8 mouse cellular contexts compared by ENCODE assay signal in the genomic region with DNA sequence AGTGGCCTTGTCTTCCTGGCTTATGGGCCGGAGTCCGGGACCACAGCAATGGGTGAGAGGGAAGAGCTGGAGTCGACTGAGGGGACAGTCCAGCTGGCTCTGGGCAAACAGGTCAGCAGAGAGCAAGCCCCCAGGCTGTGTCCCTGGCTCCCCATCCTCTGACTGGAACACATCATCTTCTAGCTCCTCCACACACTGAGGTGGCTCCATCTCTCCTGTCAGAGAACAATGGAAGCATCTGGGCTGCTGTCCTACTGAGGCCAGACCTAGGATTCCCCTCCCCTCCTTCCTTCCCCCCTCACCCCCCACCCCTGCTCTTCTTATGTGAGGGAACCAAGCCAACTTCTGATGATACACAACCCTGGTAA. TPM values are rescaled to one million over a fixed set of nuclear protein-coding genes. Genes with fewer than 3 reads are reported as not detected.
DNase-seq lines count a peak whose midpoint lies in the region; ATAC-seq and TF ChIP-seq lines count a peak whose summit lies in the region.

No protein-coding gene starts in this region.

- peak overlapping the region; percentile 95 for H3K4me2 ChIP-seq in CH12.LX (ENCODE audit: insufficient read depth, low read depth, poor library complexity, severe bottlenecking)
- H3K4me2 ChIP-seq in intestine, postnatal 0 days (replicated peaks; ENCODE audit: low read depth) = peak overlapping the region; percentile 89

- H3K27me3 ChIP-seq in kidney, adult 2 months (replicated peaks; ENCODE audit: control insufficient read depth, insufficient read depth, low read length) = no peaks in the 10 kb centered on the region
- no peaks in the 10 kb centered on the region for H3K27me3 ChIP-seq in CH12.LX (replicated peaks)
- H3K27me3 ChIP-seq in intestine, postnatal 0 days (replicated peaks; ENCODE audit: control insufficient read depth, insufficient read depth, low read length) = no peaks in the 10 kb centered on the region

- H3K27ac ChIP-seq in kidney, adult 2 months (ENCODE audit: insufficient read depth, low read depth, low read length) = peak overlapping the region; percentile 79
- peak overlapping the region; percentile 85 for H3K27ac ChIP-seq in CH12.LX (ENCODE audit: insufficient read depth, low read depth)
- H3K27ac ChIP-seq in intestine, postnatal 0 days (ENCODE audit: low read depth, low read length) = no peak overlapping the region

- TF ChIP-seq EP300 in CH12.LX (IDR thresholded peaks at IDR 0.05; ENCODE audit: low read length) = no peak

- in situ Hi-C loops in CH12.LX (cut with MboI; ENCODE audit: low pct_ligation_motif_present, low pct_unique_long_range_greater_than_20kb, low sequenced_read_pairs) = no loop called here

- peaks cover 47% of the 10 kb centered on the region for H3K4me1 ChIP-seq in kidney, adult 2 months (ENCODE audit: control insufficient read depth, insufficient read depth, low read length)
- H3K4me1 ChIP-seq in CH12.LX (ENCODE audit: control insufficient read depth in 1 of 2, insufficient read depth in 2 of 2) = peaks cover 32 to 73% of the 10 kb centered on the region in 2 experiments
- H3K4me1 ChIP-seq in intestine, postnatal 0 days (replicated peaks; ENCODE audit: control insufficient read depth, insufficient read depth, low read length) = peaks cover 33% of the 10 kb centered on the region

- TF ChIP-seq RAD21 in CH12.LX (IDR thresholded peaks at IDR 0.05; ENCODE audit: low read depth, low read length) = no peak

- 58% methylated on average over 3 of the region's 3 CpGs for WGBS in kidney, adult 2 months
- 58% methylated on average over 3 of the region's 3 CpGs for WGBS in intestine, postnatal 0 days

- TF ChIP-seq CTCF in kidney, adult 2 months (conservative IDR thresholded peaks at IDR 0.05; ENCODE audit: insufficient read depth, insufficient read length, low read depth, low read length) = no peak
- TF ChIP-seq CTCF in CH12.LX (conservative IDR thresholded peaks at IDR 0.05 in 1 of 2, IDR thresholded peaks at IDR 0.05 in 1 of 2; ENCODE audit: low read depth in 2 of 2, low read length in 2 of 2) = no peak
- no peak for TF ChIP-seq CTCF in intestine, postnatal 0 days (IDR thresholded peaks at IDR 0.05; ENCODE audit: low read depth)

- peak overlapping the region; percentile 64 for H3K9ac ChIP-seq in CH12.LX (ENCODE audit: insufficient read depth, low read depth)
- no peak overlapping the region for H3K9ac ChIP-seq in intestine, postnatal 0 days (ENCODE audit: low read depth, low read length)

- no peak for TF ChIP-seq POLR2A in kidney, adult 2 months (IDR thresholded peaks at IDR 0.05; ENCODE audit: low read depth, low read length)
- no peak for TF ChIP-seq POLR2A in CH12.LX (IDR thresholded peaks at IDR 0.05; ENCODE audit: low read depth, low read length)

- H3K9me3 ChIP-seq in CH12.LX (replicated peaks; ENCODE audit: low read length) = peaks cover 6% of the 10 kb centered on the region
- no peaks in the 10 kb centered on the region for H3K9me3 ChIP-seq in intestine, postnatal 0 days (ENCODE audit: control insufficient read depth)

- ATAC-seq in intestine, postnatal 0 days = no peak

- dilution Hi-C loops in CH12.LX (cut with MboI; ENCODE audit: extremely low pct_ligation_motif_present, extremely low pct_unique_long_range_greater_than_20kb, low sequenced_read_pairs) = no loop called here

- no peaks in the 10 kb centered on the region for H3K36me3 ChIP-seq in kidney, adult 2 months (ENCODE audit: control insufficient read depth, insufficient read depth, low read length)
- peaks cover 0 to 2% of the 10 kb centered on the region in 2 experiments for H3K36me3 ChIP-seq in CH12.LX (replicated peaks in 1 of 2; ENCODE audit: control insufficient read depth in 1 of 2, insufficient read depth in 1 of 2, low read length in 1 of 2)
- no peaks in the 10 kb centered on the region for H3K36me3 ChIP-seq in intestine, postnatal 0 days (ENCODE audit: control insufficient read depth, insufficient read depth)

- H3K79me2 ChIP-seq in CH12.LX (replicated peaks; ENCODE audit: control insufficient read depth, extremely low read depth, insufficient read depth, poor library complexity, severe bottlenecking) = no peaks in the 10 kb centered on the region

- H3K4me3 ChIP-seq in kidney, adult 2 months (ENCODE audit: insufficient read depth, low read depth, low read length) = no peak overlapping the region
- peak overlapping the region; percentile 11 to 15 (median 14) for H3K4me3 ChIP-seq in CH12.LX (replicated peaks in 1 of 3; ENCODE audit: low read depth in 2 of 3, low read length in 2 of 3, poor library complexity in 1 of 3)
- no peak overlapping the region for H3K4me3 ChIP-seq in intestine, postnatal 0 days (ENCODE audit: low read depth, low read length)

- intact Hi-C loops in left cerebral cortex, postnatal 36 days (cut with DNase I) = loop anchor here (5.0 kb wide), 2 partner anchors 34 to 61 kb away; no protein-coding TSS in a partner anchor

- peak; percentile 40 for DNase-seq in cerebellum, adult 11-12 months
- DNase-seq in cerebellum, postnatal 36 days = no peak
- no peak for DNase-seq in kidney, adult 2 months
- no peak for DNase-seq in kidney, postnatal 36 days
- DNase-seq in CH12.LX (ENCODE audit: extremely low read depth) = no peak
- DNase-seq in left cerebral cortex, postnatal 36 days (ENCODE audit: low spot score in 2 of 2) = no peak
- no peak for DNase-seq in adrenal gland, adult 2 months

TF ChIP-seq in CH12.LX, 34 proteins besides CTCF, POLR2A, EP300 and RAD21:
- TF ChIP-seq IRF4 (IDR thresholded peaks at IDR 0.05; ENCODE audit: low read depth, low read length) (no peak), SIN3A (IDR thresholded peaks at IDR 0.05; ENCODE audit: low read length) (no peak), GABPA (IDR thresholded peaks at IDR 0.05; ENCODE audit: insufficient replicate concordance, low read depth, low read length) (no peak), KAT2A (IDR thresholded peaks at IDR 0.05; ENCODE audit: insufficient replicate concordance, low read length) (no peak), ZC3H11A (IDR thresholded peaks at IDR 0.05; ENCODE audit: low read depth, low read length) (no peak), MAZ (IDR thresholded peaks at IDR 0.05; ENCODE audit: low read depth, low read length) (no peak), ELF1 (IDR thresholded peaks at IDR 0.05; ENCODE audit: low read depth, low read length) (no peak), ETS1 (conservative IDR thresholded peaks at IDR 0.05; ENCODE audit: low read depth, low read length) (no peak), UBTF (IDR thresholded peaks at IDR 0.05; ENCODE audit: low read depth, low read length) (no peak), CHD2 (IDR thresholded peaks at IDR 0.05; ENCODE audit: low read length) (no peak)
TF ChIP-seq in CH12.LX: peak in this region for 0.

RNA-seq across cellular contexts. Expression of a gene that starts 2.7 kb away (rescaled TPM):
- polyA plus RNA-seq in kidney, adult 2 months (2012; rRNA removed) = 9.1 and 10.5 TPM in 2 replicates
- total RNA-seq in CH12.LX (2012; rRNA removed) (3.4 and 5.6 TPM in 2 replicates), CH12.LX (2014; rRNA removed) (2.6 and 2.8 TPM in 2 replicates)
- 1.1 and 1.4 TPM in 2 replicates for polyA plus RNA-seq in CH12.LX (2012; ENCODE audit: insufficient read length, low read depth)
- 1.4 and 1.7 TPM in 2 replicates for polyA plus RNA-seq in intestine, postnatal 0 days (2015; fragmentation: Nextera tagmentation; extraction: Ambion mirVana)
- total RNA-seq in left cerebral cortex, postnatal 36 days (2021) = 1 to 10 TPM; 4.8 to 5.8 TPM
- total RNA-seq in adrenal gland, adult 2 months (2021) = 10 to 100 TPM in 1 of 2 experiments, 1 to 10 TPM in 1; 8.9 to 15.9 TPM
- polyA plus RNA-seq in adrenal gland, adult 2 months (2012; rRNA removed) = 29.6 and 31.1 TPM in 2 replicates

RNA-seq across cellular contexts. Expression of a gene that starts 51.2 kb away (rescaled TPM):
- 0.68 and 0.72 TPM in 2 replicates for polyA plus RNA-seq in kidney, adult 2 months (2012; rRNA removed)
- 91.5 and 98.3 TPM in 2 replicates for total RNA-seq in CH12.LX (2012; rRNA removed)
- total RNA-seq in CH12.LX (2014; rRNA removed) = 113 and 118 TPM in 2 replicates
- 99.3 and 113 TPM in 2 replicates for polyA plus RNA-seq in CH12.LX (2012; ENCODE audit: insufficient read length, low read depth)
- 8.9 and 9.9 TPM in 2 replicates for polyA plus RNA-seq in intestine, postnatal 0 days (2015; fragmentation: Nextera tagmentation; extraction: Ambion mirVana)
- total RNA-seq in left cerebral cortex, postnatal 36 days (2021) = 1 to 10 TPM in 1 of 2 experiments, under 1 TPM in 1; 0.42 to 2.3 TPM
- total RNA-seq in adrenal gland, adult 2 months (2021) = 1 to 10 TPM; 2.8 to 4.6 TPM
- 1.0 and 1.1 TPM in 2 replicates for polyA plus RNA-seq in adrenal gland, adult 2 months (2012; rRNA removed)

Comparison
In these comparisons a context has a peak if more than half of its experiments do, and no peak if none do; other contexts are left out.
1. H3K4me3 ChIP-seq: peak in CH12.LX (3 of 3); none in kidney, adult 2 months (single experiment) and intestine, postnatal 0 days (single experiment).